Mouse (Mus musculus) pancreas, adult 10 weeks (tissue): ENCODE data around the gene Otp. TPM values are rescaled to one million over a fixed set of nuclear protein-coding genes. Genes with fewer than 3 reads are reported as not detected.

Experiments
- polyA plus RNA-seq: library from polyadenylated mRNA; stranded (reverse); fragments of 350-450 nt; fragmentation: Illumina TruSeq; extraction: RNeasy Lipid Tissue Mini Kit (QIAGEN cat#74804); gene quantifications from one replicate; pipeline ENCODE4 v1.2.3, GENCODE M21; 2015; ENCODE audit warnings: low read depth, low replicate concordance; ENCODE audit not compliant: insufficient read depth

Gene Otp
- not detected for polyA plus RNA-seq

GRCm38 (mm10) chr13:94875396-94875880, at the start of gene Otp:
Gene Otp (plus strand): TSS chr13:94875602.

Other genes with a start within 250 kb of the Otp start
- gene Tbca, start 86.7 kb upstream of the Otp start, polyA plus RNA-seq, result 39.0 TPM
- 6.1 TPM for gene Wdr41, start 100.7 kb downstream of the Otp start, polyA plus RNA-seq